Mouse (Mus musculus) adrenal gland, postnatal 4 days (tissue): ENCODE measurements around the gene Fhl2. TPM values are rescaled to one million over a fixed set of nuclear protein-coding genes. Genes with fewer than 3 reads are reported as not detected.

Experiments used
- DNase-seq, 2 experiments: peaks; one replicate each; pipeline ENCODE4 v3.0.0; 2021 to 2022; ENCODE audit warnings: low spot score in 2 of 2, mixed read lengths in 2 of 2
- long read RNA-seq, 2 experiments: library from polyadenylated mRNA; stranded (forward); transcript quantifications; one replicate each; pipeline ENCODE4 v2.0.0; 2021
- total RNA-seq, 2 experiments: library from RNA; stranded (reverse); gene quantifications; 2 replicates each; pipeline ENCODE4 v1.2.3; 2021

Fhl2 gene
- total RNA-seq: 10 to 100 TPM; 31.3 to 36.9 TPM
- long read RNA-seq, experiment 1, transcript Fhl2-201 (6 exons, 1,563 nt): major isoform, 13 of 16 reads
- long read RNA-seq, experiment 1, partial matches to known transcripts: 1 of 16 reads
- long read RNA-seq, experiment 1, other reads (novel, unspliced or antisense): 2 of 16 reads
- long read RNA-seq, experiment 2, transcript Fhl2-201 (6 exons, 1,563 nt): major isoform, 40 of 46 reads
- long read RNA-seq, experiment 2, partial matches to known transcripts: 2 of 46 reads
- long read RNA-seq, experiment 2, other reads (novel, unspliced or antisense): 4 of 46 reads

- DNase-seq: no peak
These were observed at the start of gene Fhl2 for GRCm38 (mm10) chr1:43196661-43197241. Gene Fhl2, minus strand, starts transcription at chr1:43196984.

- DNase-seq: no peak
These were observed 48.2 kb upstream of the Fhl2 start for GRCm38 (mm10) chr1:43245014-43245413.

- no peak for DNase-seq
These were observed 44.4 kb upstream of the Fhl2 start for GRCm38 (mm10) chr1:43241208-43241607.

GRCm38 (mm10) chr1:43239796-43240313 lies 43.1 kb upstream of the Fhl2 start:
- DNase-seq: no peak

- no peak for DNase-seq
These were observed 41.7 kb upstream of the Fhl2 start for GRCm38 (mm10) chr1:43238471-43238870.

GRCm38 (mm10) chr1:43237360-43238235 lies 40.8 kb upstream of the Fhl2 start:
- no peak for DNase-seq

- no peak for DNase-seq
These were observed 28.9 kb upstream of the Fhl2 start for GRCm38 (mm10) chr1:43225531-43226151.

- no peak for DNase-seq
These were observed 28.2 kb upstream of the Fhl2 start for GRCm38 (mm10) chr1:43224943-43225342.

- DNase-seq: no peak
These were observed 27.4 kb upstream of the Fhl2 start for GRCm38 (mm10) chr1:43224171-43224570.

- no peak for DNase-seq
These were observed 26.3 kb upstream of the Fhl2 start for GRCm38 (mm10) chr1:43223097-43223496.

GRCm38 (mm10) chr1:43218016-43218680 lies 21.4 kb upstream of the Fhl2 start:
- no peak for DNase-seq

GRCm38 (mm10) chr1:43215601-43216000 lies 18.8 kb upstream of the Fhl2 start:
- no peak for DNase-seq

GRCm38 (mm10) chr1:43211274-43211673 lies 14.5 kb upstream of the Fhl2 start:
- DNase-seq: no peak

GRCm38 (mm10) chr1:43210285-43210684 lies 13.5 kb upstream of the Fhl2 start:
- DNase-seq: no peak

- DNase-seq: no peak
These were observed 10.4 kb upstream of the Fhl2 start for GRCm38 (mm10) chr1:43207147-43207546.

- no peak for DNase-seq
These were observed 6.5 kb upstream of the Fhl2 start for GRCm38 (mm10) chr1:43203282-43203681.

GRCm38 (mm10) chr1:43202226-43202625 lies 5.4 kb upstream of the Fhl2 start:
- DNase-seq: no peak

GRCm38 (mm10) chr1:43201796-43202195 lies 5.0 kb upstream of the Fhl2 start:
- DNase-seq: no peak

GRCm38 (mm10) chr1:43199867-43200240 lies 3.1 kb upstream of the Fhl2 start:
- no peak for DNase-seq

- DNase-seq: no peak
These were observed 2.6 kb upstream of the Fhl2 start for GRCm38 (mm10) chr1:43199210-43199866.
